Mouse (Mus musculus) CD8-positive naive resting alpha-beta T cell, adult 57 days (primary cell): ENCODE data around the gene Slc33a1. TPM values are rescaled to one million over a fixed set of nuclear protein-coding genes. Genes with fewer than 3 reads are reported as not detected.

ENCODE experiments used
- total RNA-seq: library from RNA; stranded (reverse); gene quantifications from one replicate; pipeline ENCODE4 v1.2.4, GENCODE M21; 2023

Gene Slc33a1
- total RNA-seq, result 10.9 TPM

GRCm38 (mm10) chr3:63964100-63964921 is at the start of gene Slc33a1:
Gene Slc33a1 (minus strand): TSS chr3:63964768.

GRCm38 (mm10) chr3:63975955-63976908 is 11.7 kb upstream of the Slc33a1 start, which contains the start of gene Gmps:
Gene Gmps (plus strand): TSS chr3:63976106.

GRCm38 (mm10) chr3:63928878-63929859 is 35.4 kb downstream of the Slc33a1 start, which contains the start of gene E130311K13Rik:
Gene E130311K13Rik (minus strand): TSS chr3:63929472.

GRCm38 (mm10) chr3:63899309-63899695 is 65.3 kb downstream of the Slc33a1 start, which contains the start of gene Plch1:
Gene Plch1 (minus strand): TSS chr3:63899472.

Other genes with a start within 250 kb of the Slc33a1 start
- 4.6 TPM for gene Plch1, start 65.3 kb downstream of the Slc33a1 start, total RNA-seq
- 5.5 TPM for gene E130311K13Rik, start 35.3 kb downstream of the Slc33a1 start, total RNA-seq
- 17.1 TPM for gene Gmps, start 11.3 kb upstream of the Slc33a1 start, total RNA-seq
- gene Vmn2r1, start 116.8 kb upstream of the Slc33a1 start, total RNA-seq, result not detected
- gene Vmn2r2, start 177.2 kb upstream of the Slc33a1 start, total RNA-seq, result not detected